Mouse (Mus musculus) neural tube, embryonic 15.5 days (tissue): ENCODE measurements around the gene Il4ra. TPM values are rescaled to one million over a fixed set of nuclear protein-coding genes. Genes with fewer than 3 reads are reported as not detected.

ENCODE experiments used
- ATAC-seq: fragments of 200-750 bp; cut with Nextera tagmentation; 2 replicates; pipeline ENCODE4 v1.8.0; 2017; ENCODE audit warnings: mild to moderate bottlenecking, moderate TSS enrichment, moderate library complexity; ENCODE audit not compliant: low FRiP score
- H3K27ac ChIP-seq: fragments of 300-500 bp; sonication (generic); replicated peaks from 2 replicates; pipeline ENCODE4 v1.5.1; 2015; ENCODE audit warnings: mild to moderate bottlenecking, inconsistent platforms
- H3K27me3 ChIP-seq: fragments of 300-500 bp; sonication (generic); replicated peaks from 2 replicates; pipeline ENCODE4 v1.6.1; 2015; ENCODE audit warnings: inconsistent platforms
- H3K36me3 ChIP-seq: fragments of 300-500 bp; sonication (generic); 2 replicates; pipeline ENCODE4 v1.6.1; 2015; ENCODE audit warnings: inconsistent platforms
- H3K4me1 ChIP-seq: fragments of 300-500 bp; sonication (generic); 2 replicates; pipeline ENCODE4 v1.6.1; 2015; ENCODE audit warnings: inconsistent platforms
- H3K4me2 ChIP-seq: fragments of 300-500 bp; sonication (generic); 2 replicates; pipeline ENCODE4 v1.6.1; 2015; ENCODE audit warnings: inconsistent platforms, mild to moderate bottlenecking, moderate library complexity
- H3K4me3 ChIP-seq: fragments of 300-500 bp; sonication (generic); replicated peaks from 2 replicates; pipeline ENCODE4 v1.5.1; 2015; ENCODE audit warnings: mild to moderate bottlenecking, inconsistent platforms
- H3K9ac ChIP-seq: fragments of 300-500 bp; sonication (generic); replicated peaks from 2 replicates; pipeline ENCODE4 v1.6.1; 2015; ENCODE audit warnings: mild to moderate bottlenecking, inconsistent platforms
- H3K9me3 ChIP-seq: fragments of 300-500 bp; sonication (generic); replicated peaks from 2 replicates; pipeline ENCODE4 v1.6.1; 2016; ENCODE audit warnings: inconsistent platforms
- WGBS: fragments of 180-500 bp; shearing (Covaris S2); methylation state at CpG from one replicate; pipeline ENCODE4 v1.1.7; 2015; ENCODE audit warnings: mixed read lengths; 5-methylcytosine and 5-hydroxymethylcytosine counted together
- polyA plus RNA-seq: library from polyadenylated mRNA; unstranded; fragments of >200 nt; fragmentation: Nextera tagmentation; extraction: Ambion mirVana; gene quantifications from 2 replicates; pipeline ENCODE4 v1.2.1, GENCODE M21; 2015

Gene Il4ra
- 5.3 and 7.1 TPM in 2 replicates for polyA plus RNA-seq

GRCm38 (mm10) chr7:125551766-125552709 lies at the start of gene Il4ra:
Gene Il4ra (plus strand): TSS chr7:125552120.
- peaks cover 24% of the 10 kb centered on the region for H3K4me1 ChIP-seq
- no peak within 1 kb of the TSS for H3K27ac ChIP-seq
- no peaks in the 10 kb centered on the region for H3K36me3 ChIP-seq
- peak within 1 kb of the TSS; percentile 47 for H3K4me3 ChIP-seq
- WGBS: 2% methylated on average over 52 of the region's 52 CpGs
- H3K9ac ChIP-seq: peak within 1 kb of the TSS; percentile 44
- H3K27me3 ChIP-seq: peaks cover 10% of the 10 kb centered on the region; the same call in 1 of the 2 replicates
- ATAC-seq: peak; percentile 86
- no peaks in the 10 kb centered on the region for H3K9me3 ChIP-seq
- peak within 1 kb of the TSS; percentile 83 for H3K4me2 ChIP-seq

DNA sequence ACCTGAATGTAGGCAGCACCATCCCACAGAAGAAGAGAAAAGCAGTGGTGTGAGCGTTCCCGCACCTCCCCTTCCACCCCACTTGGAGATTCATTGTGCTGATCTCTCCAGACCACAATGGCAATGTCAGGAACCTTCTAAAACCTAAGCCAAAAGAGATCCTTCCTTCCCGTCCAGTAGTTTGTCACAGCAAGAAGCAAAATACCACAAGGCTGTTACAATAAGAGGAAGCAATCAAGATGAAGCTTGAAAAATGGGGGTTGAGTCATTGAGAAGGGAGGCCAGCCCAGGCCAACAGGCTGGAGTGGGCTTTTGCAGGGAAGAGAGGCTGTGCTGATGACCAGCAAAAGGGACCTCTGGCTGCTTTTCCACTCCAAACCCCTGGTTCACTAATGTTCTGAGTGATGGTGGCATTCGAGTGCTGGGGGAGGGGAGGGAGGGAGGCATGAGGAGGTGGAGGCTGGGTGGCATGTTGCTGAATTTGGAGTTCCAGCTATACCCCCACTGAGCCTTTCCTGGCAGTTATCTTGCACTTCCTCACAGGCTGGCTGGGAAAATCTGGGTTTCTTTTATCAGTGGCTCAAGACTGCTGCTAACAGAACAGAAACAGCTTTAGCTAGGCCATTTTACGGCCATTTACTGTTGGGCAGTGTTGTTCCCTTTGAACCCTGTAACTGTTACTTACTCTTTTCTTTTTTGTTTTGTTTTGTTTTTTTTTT lies 48.4 kb upstream of the Il4ra start:
- Histone ChIP-seq H3K9me3 (no peaks in the 10 kb centered on the region), H3K4me2 (no peak overlapping the region), H3K27me3 (no peaks in the 10 kb centered on the region), H3K27ac (no peak overlapping the region), H3K36me3 (no peaks in the 10 kb centered on the region), H3K9ac (no peak overlapping the region), H3K4me1 (no peaks in the 10 kb centered on the region), H3K4me3 (no peak overlapping the region)
- ATAC-seq: no peak
- WGBS: 78% methylated on average over 5 of the region's 5 CpGs

DNA sequence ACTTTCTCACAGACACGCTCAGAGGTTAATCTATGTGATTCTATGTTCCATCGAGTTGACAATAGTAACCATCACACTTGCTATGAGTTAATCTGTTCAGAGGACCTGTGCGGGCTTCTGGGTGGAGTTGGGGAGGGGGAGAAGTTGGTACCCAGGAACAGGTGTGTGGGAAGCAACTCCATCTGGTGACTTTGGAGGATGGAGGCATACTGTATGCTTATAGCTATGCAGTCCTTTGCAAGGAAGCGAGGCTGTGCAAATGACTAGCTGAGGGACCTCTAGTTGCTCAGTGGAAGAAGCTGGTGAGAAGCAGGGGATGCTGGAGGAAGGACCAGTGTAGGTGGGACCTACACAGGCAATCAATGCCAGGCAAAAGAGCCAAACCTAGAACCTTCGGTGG lies 47.3 kb upstream of the Il4ra start:
- WGBS: 93% methylated on average over 5 of the region's 5 CpGs
- ATAC-seq: no peak
- Histone ChIP-seq H3K4me2 (no peak overlapping the region), H3K36me3 (no peaks in the 10 kb centered on the region), H3K27me3 (no peaks in the 10 kb centered on the region), H3K4me3 (no peak overlapping the region), H3K27ac (no peak overlapping the region), H3K9me3 (no peaks in the 10 kb centered on the region), H3K9ac (no peak overlapping the region), H3K4me1 (no peaks in the 10 kb centered on the region)

GRCm38 (mm10) chr7:125505568-125505967 lies 46.4 kb upstream of the Il4ra start:
- no peak for ATAC-seq
- no peaks in the 10 kb centered on the region for H3K4me1 ChIP-seq
- WGBS: 88% methylated on average over 10 of the region's 10 CpGs
- no peaks in the 10 kb centered on the region for H3K9me3 ChIP-seq
- no peak overlapping the region for H3K4me3 ChIP-seq
- no peaks in the 10 kb centered on the region for H3K36me3 ChIP-seq
- H3K27me3 ChIP-seq: no peaks in the 10 kb centered on the region
- no peak overlapping the region for H3K4me2 ChIP-seq
- H3K27ac ChIP-seq: no peak overlapping the region
- H3K9ac ChIP-seq: no peak overlapping the region

- no peak overlapping the region for H3K4me2 ChIP-seq
Measured at GRCm38 (mm10) chr7:125507279-125507678, 44.6 kb upstream of the Il4ra start.

GRCm38 (mm10) chr7:125511432-125511831 lies 40.5 kb upstream of the Il4ra start:
- Histone ChIP-seq H3K36me3 (no peaks in the 10 kb centered on the region), H3K4me2 (no peak overlapping the region), H3K4me1 (no peaks in the 10 kb centered on the region), H3K27ac (no peak overlapping the region), H3K9me3 (no peaks in the 10 kb centered on the region), H3K4me3 (no peak overlapping the region), H3K27me3 (no peaks in the 10 kb centered on the region), H3K9ac (no peak overlapping the region)
- WGBS: 85% methylated on average over 5 of the region's 5 CpGs
- ATAC-seq: no peak

More at GRCm38 (mm10) chr7:125507279-125507678, 44.6 kb upstream of the Il4ra start:
- Histone ChIP-seq H3K4me3 (no peak overlapping the region), H3K9ac (no peak overlapping the region), H3K9me3 (no peaks in the 10 kb centered on the region), H3K27ac (no peak overlapping the region), H3K36me3 (no peaks in the 10 kb centered on the region), H3K27me3 (no peaks in the 10 kb centered on the region), H3K4me1 (no peaks in the 10 kb centered on the region)
- WGBS: 87% methylated on average over 2 of the region's 2 CpGs
- no peak for ATAC-seq

GRCm38 (mm10) chr7:125511852-125512251 lies 40.1 kb upstream of the Il4ra start:
- Histone ChIP-seq H3K9me3 (no peaks in the 10 kb centered on the region), H3K36me3 (no peaks in the 10 kb centered on the region), H3K4me1 (no peaks in the 10 kb centered on the region), H3K27ac (no peak overlapping the region), H3K4me3 (no peak overlapping the region), H3K9ac (no peak overlapping the region), H3K4me2 (no peak overlapping the region), H3K27me3 (no peaks in the 10 kb centered on the region)
- 80% methylated on average over 2 of the region's 2 CpGs for WGBS
- ATAC-seq: no peak

- no peak for ATAC-seq
Measured at GRCm38 (mm10) chr7:125515081-125515853, 36.7 kb upstream of the Il4ra start.

GRCm38 (mm10) chr7:125516723-125517122 lies 35.2 kb upstream of the Il4ra start:
- Histone ChIP-seq H3K9me3 (no peaks in the 10 kb centered on the region), H3K27me3 (no peaks in the 10 kb centered on the region), H3K4me2 (no peak overlapping the region), H3K27ac (no peak overlapping the region), H3K4me3 (no peak overlapping the region), H3K9ac (no peak overlapping the region), H3K4me1 (no peaks in the 10 kb centered on the region), H3K36me3 (no peaks in the 10 kb centered on the region)
- no peak for ATAC-seq
- 89% methylated on average over 8 of the region's 8 CpGs for WGBS

More at GRCm38 (mm10) chr7:125515081-125515853, 36.7 kb upstream of the Il4ra start:
- no peaks in the 10 kb centered on the region for H3K4me1 ChIP-seq
- H3K36me3 ChIP-seq: no peaks in the 10 kb centered on the region
- 81% methylated on average over 5 of the region's 5 CpGs for WGBS
- no peak overlapping the region for H3K4me3 ChIP-seq
- no peak overlapping the region for H3K4me2 ChIP-seq
- no peak overlapping the region for H3K9ac ChIP-seq
- H3K9me3 ChIP-seq: no peaks in the 10 kb centered on the region
- no peaks in the 10 kb centered on the region for H3K27me3 ChIP-seq
- H3K27ac ChIP-seq: no peak overlapping the region

- H3K27me3 ChIP-seq: no peaks in the 10 kb centered on the region
- H3K4me3 ChIP-seq: no peak overlapping the region
- H3K9me3 ChIP-seq: no peaks in the 10 kb centered on the region
- no peak for ATAC-seq
- no peak overlapping the region for H3K9ac ChIP-seq
- 83% methylated on average over 6 of the region's 6 CpGs for WGBS
- no peaks in the 10 kb centered on the region for H3K4me1 ChIP-seq
- H3K4me2 ChIP-seq: no peak overlapping the region
- no peaks in the 10 kb centered on the region for H3K36me3 ChIP-seq
- no peak overlapping the region for H3K27ac ChIP-seq
Measured at GRCm38 (mm10) chr7:125517470-125517869, 34.5 kb upstream of the Il4ra start.

DNA sequence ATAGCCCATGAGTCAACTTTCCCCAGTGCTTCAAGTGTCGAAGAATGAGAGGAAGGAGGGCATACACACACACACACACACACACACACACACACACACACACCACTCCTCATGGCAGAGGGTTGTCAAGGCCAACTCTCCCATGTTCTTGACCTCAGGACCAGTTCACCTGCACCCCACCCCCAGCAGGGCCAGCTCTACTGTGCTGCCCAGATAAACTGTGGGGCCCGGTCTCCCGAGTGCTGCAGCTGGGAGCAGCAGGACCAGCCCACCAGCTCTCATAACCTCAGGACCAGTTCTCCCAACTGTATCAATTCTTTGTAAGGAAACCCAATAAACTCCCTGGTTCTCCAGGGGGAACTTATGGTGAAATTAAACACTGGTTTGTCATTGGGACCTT lies 32.2 kb upstream of the Il4ra start:
- no peak for ATAC-seq
- WGBS: 93% methylated on average over 3 of the region's 3 CpGs
- Histone ChIP-seq H3K36me3 (no peaks in the 10 kb centered on the region), H3K4me1 (no peaks in the 10 kb centered on the region), H3K27me3 (no peaks in the 10 kb centered on the region), H3K9me3 (no peaks in the 10 kb centered on the region), H3K4me2 (no peak overlapping the region), H3K9ac (no peak overlapping the region), H3K4me3 (no peak overlapping the region), H3K27ac (no peak overlapping the region)
